In the genomic region with DNA sequence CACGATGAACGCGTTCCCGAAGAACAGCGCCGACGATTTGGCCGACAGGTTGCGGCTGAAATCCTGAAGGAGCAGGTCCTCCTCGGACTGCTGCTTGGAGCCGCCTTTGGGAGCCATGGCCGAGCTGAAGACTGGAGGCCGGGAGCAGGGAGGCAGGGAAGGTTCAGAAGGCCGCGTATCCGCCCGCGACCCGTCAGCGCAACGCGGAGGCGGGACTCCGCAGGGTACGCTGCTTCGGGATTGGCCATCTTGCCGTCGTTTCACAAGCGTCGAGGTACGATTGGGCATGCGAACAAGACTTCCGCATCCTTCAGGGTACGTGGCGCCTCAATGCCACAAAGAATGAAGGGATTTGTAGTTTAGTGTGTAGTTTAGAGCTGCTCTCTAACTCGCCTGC, we compare ENCODE assay signal across 8 mouse cellular contexts. TPM values are rescaled to one million over a fixed set of nuclear protein-coding genes. Genes with fewer than 3 reads are reported as not detected.
A peak's percentile ranks its signal among the peaks of the same experiment; 100 is the strongest.
DNase-seq lines count a peak whose midpoint lies in the region; ATAC-seq lines count a peak whose summit lies in the region.

A gene (minus strand): TSS at position 203 of the 397 bp plus-strand sequence.

- peaks cover 7% of the 10 kb centered on the region; the same call in 1 of the 2 replicates for H3K4me1 ChIP-seq in lung, embryonic 16.5 days (replicated peaks; ENCODE audit: control insufficient read depth, insufficient read depth, low read length)

- H3K36me3 ChIP-seq in lung, embryonic 16.5 days (ENCODE audit: control insufficient read depth, insufficient read depth, low read length): peaks cover 19% of the 10 kb centered on the region

- WGBS in lung, embryonic 16.5 days: 0% methylated on average over 36 of the region's 36 CpGs

- H3K27me3 ChIP-seq in lung, embryonic 16.5 days (ENCODE audit: control insufficient read depth, insufficient read depth, low read depth, low read length): no peaks in the 10 kb centered on the region

- H3K27ac ChIP-seq in lung, embryonic 16.5 days (ENCODE audit: low read length): peak within 1 kb of the TSS; percentile 90

- H3K9ac ChIP-seq in lung, embryonic 16.5 days (ENCODE audit: low read length): peak within 1 kb of the TSS; percentile 87

- peak within 1 kb of the TSS; percentile 86 for H3K4me2 ChIP-seq in lung, embryonic 16.5 days (ENCODE audit: low read depth, low read length)

- peak; percentile 97 for DNase-seq in MEL-GATA-1-ER (ENCODE audit: extremely low read depth, low read depth)
- DNase-seq in cerebellum, adult 8-10 months: peak; percentile 96
- DNase-seq in forelimb bud, embryonic 11.5 days (ENCODE audit: low read depth, low spot score): peak; percentile 98
- DNase-seq in layer of hippocampus, adult 9-10 months (ENCODE audit: low spot score): peak; percentile 88
- DNase-seq in ovary, postnatal 10 days (ENCODE audit: low spot score): peak; percentile 86
- peak; percentile 91 to 93 for DNase-seq in thymus, postnatal 10 days (ENCODE audit: low spot score in 2 of 2)

- H3K9me3 ChIP-seq in lung, embryonic 16.5 days (ENCODE audit: control insufficient read depth, low read length): no peaks in the 10 kb centered on the region

- ATAC-seq in hematopoietic stem cell, adult 5-6 weeks (replicated peaks in 1 of 2; ENCODE audit: insufficient read depth in 1 of 2, low FRiP score in 2 of 2, low TSS enrichment in 1 of 2, low read depth in 1 of 2, poor library complexity in 2 of 2, severe bottlenecking in 2 of 2): peak; percentile 99
- ATAC-seq in lung, embryonic 16.5 days (ENCODE audit: low read depth): peak; percentile 99

- peak within 1 kb of the TSS; percentile 69 for H3K4me3 ChIP-seq in lung, embryonic 16.5 days (ENCODE audit: low read length)

RNA-seq across cellular contexts. Expression of the gene that starts here (rescaled TPM):
- total RNA-seq in hematopoietic stem cell, adult 5-6 weeks (2017): 237 and 247 TPM in 2 replicates
- 301 and 311 TPM in 2 replicates for polyA plus RNA-seq in lung, embryonic 16.5 days (2015; fragmentation: Nextera tagmentation; extraction: Ambion mirVana)

Comparison
In these comparisons a context has a peak if more than half of its experiments do, and no peak if none do; other contexts are left out.
1. Peak in every context shown above with its lines: DNase-seq, ATAC-seq, H3K4me3 ChIP-seq and H3K27ac ChIP-seq.